Mouse (Mus musculus): ENCODE results near the gene Ube2u. TPM values are rescaled to one million over a fixed set of nuclear protein-coding genes. Genes with fewer than 3 reads are reported as not detected.

The Ube2u gene
- 0.23 and 0.25 TPM in 2 replicates for polyA plus RNA-seq (2012; rRNA removed)

DNA sequence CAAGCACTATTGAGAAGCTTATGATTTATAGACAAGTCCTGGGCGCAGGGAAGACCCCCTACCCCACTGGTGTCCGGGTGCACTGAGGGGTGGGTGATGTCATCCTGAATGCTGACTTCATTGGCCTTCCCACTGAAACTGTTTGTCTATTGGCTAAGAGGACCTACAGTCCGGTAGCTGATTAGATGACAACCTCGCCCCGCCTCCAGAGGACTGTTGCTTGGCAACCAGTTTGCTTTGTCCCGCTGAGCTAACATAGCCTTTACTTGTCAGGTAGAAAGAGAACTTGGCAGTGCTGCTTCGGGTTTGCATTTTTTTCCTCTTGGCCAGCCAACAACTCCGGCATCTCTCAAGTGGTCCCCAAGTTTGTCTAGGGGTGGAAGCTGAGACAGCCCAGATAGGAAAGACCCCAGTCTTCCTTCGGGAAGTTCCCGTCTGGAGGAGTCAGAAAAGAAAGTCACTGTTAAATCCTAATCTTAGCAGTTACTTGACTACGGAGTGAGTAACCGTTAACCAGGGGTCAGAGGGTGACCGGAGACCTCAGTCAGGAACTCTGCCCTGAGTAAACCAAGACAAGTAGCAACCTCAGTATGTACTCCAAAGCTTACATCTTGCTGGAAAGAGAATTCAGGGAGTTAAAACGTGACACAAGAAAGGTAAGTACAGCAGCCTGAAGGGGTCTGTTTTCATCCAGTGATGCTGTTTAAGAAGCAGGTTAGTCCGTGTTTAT, at the start of gene Ube2u:
Gene Ube2u, plus strand, starts transcription at position 258 of the 730 bp plus-strand sequence.

